Mouse (Mus musculus): ENCODE data around the gene Rtl1. TPM values are rescaled to one million over a fixed set of nuclear protein-coding genes. Genes with fewer than 3 reads are reported as not detected.

The Rtl1 gene
- total RNA-seq (2017), result not detected in 2 replicates

DNA sequence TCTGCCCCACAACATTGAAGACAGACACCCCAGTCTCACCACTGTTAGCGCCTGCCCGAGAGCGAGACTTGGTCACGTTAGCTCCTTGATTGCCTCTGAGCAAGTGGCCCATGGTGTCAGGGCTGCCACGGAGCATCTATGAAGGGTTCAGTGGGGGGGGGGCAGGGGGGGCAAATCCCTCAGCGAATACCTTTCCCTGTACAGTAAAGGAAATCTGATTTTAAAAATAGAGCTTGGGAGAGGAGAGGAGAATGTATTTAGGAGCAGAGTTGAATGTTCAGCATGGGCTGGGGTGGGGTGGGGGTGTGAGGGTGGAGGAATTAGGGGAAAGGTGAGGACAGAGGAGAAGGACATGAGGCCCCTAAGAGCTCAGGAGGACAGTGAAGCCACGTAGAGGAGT is at the start of gene Rtl1:
Gene Rtl1, minus strand, starts transcription at position 101 of the 400 bp plus-strand sequence.
- ATAC-seq (replicated peaks; ENCODE audit: low read depth, poor library complexity, severe bottlenecking), result no peak

DNA sequence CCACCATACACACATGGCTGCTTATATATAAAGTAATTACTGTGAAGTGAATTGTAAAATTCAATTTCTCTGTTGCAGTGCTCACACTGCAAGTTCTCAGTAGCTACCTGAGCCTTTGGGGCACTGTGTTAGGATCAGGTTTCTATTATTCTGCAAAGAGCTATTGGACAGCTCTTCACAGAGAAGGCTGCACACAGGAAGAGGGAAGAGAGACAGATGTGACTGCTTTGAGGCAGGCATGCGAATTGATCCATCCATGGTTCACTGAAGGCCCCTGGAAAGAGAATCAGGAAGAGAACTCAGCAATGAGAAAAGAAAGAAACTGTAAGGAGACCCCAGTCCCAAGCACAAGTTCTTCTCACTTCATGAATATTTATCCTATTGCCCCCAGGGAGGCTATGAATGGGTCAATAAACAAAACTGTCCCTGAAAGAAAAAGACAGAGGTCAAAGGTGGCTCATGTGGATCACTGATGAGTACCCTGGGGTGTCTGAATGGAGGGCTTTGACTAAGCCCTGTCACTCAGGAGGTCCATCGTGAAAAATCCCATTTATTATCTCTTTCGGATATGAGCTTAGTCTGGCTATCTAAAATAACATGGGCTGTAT is 40.5 kb upstream of the Rtl1 start:
- ATAC-seq (replicated peaks; ENCODE audit: low read depth, poor library complexity, severe bottlenecking), result no peak

DNA sequence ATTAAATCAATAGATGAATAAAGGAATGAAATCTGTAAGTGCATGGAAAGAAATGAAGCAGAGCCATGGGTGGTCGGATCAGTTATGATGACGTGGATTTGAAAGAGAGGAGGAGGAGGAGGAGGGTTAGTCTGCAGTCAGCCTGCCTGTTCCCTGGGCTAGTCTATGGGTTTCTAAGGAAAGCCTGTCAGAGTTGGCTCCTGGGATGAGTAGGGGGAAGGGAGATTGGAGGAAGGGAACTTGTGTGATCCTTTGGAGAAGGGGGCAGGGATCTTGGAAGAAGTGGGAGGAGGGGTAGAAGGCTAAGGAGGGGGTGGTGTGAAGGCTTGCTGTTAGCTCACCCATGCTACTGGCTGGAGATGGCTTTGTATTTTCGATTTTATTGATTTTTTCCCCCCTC is 31.9 kb upstream of the Rtl1 start:
- no peak for ATAC-seq (replicated peaks; ENCODE audit: low read depth, poor library complexity, severe bottlenecking)

GRCm38 (mm10) chr12:109628887-109629286 is 28.8 kb upstream of the Rtl1 start:
- ATAC-seq (replicated peaks; ENCODE audit: low read depth, poor library complexity, severe bottlenecking), result no peak

DNA sequence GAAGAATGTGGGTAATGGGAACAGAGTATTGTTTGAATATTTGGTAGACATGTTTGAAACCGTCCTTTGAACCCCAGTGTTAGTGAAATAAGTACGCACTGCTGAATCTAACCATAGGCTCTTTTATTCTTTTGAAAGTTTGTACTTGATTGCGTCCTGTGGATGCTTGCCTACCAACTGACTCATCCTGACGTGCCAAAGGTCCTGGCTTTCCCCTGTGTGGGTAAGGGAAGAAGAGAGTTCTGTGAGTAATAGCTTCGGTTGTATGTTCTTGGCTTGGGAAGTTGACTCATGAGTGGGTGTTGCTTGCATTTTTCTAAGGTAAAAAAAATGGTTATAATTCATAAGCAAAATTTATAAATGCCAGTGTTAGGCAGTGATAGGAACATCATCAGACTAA is 26.8 kb upstream of the Rtl1 start:
- ATAC-seq (replicated peaks; ENCODE audit: low read depth, poor library complexity, severe bottlenecking), result no peak

DNA sequence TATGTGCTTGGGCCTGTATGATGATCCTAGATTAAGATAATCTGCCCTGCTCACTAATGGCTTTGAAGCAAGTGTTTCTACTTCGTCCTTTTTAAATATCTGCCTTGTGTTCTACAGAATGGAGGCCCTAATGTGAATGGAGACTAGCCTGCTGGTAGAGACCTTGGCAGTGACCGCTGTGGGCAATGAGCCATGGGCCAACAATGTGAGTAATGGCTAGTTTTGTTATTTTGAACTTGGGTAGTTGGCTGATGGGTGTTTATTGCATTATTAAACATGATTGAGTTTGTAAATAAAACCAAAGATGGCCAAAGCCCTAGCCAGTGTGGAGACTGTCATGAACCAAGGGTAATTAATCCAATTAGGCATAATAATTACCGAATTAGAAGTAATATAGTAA is 20.1 kb upstream of the Rtl1 start:
- no peak for ATAC-seq (replicated peaks; ENCODE audit: low read depth, poor library complexity, severe bottlenecking)

- ATAC-seq (replicated peaks; ENCODE audit: low read depth, poor library complexity, severe bottlenecking), result no peak
These were observed 17.9 kb upstream of the Rtl1 start for GRCm38 (mm10) chr12:109617993-109618392.

DNA sequence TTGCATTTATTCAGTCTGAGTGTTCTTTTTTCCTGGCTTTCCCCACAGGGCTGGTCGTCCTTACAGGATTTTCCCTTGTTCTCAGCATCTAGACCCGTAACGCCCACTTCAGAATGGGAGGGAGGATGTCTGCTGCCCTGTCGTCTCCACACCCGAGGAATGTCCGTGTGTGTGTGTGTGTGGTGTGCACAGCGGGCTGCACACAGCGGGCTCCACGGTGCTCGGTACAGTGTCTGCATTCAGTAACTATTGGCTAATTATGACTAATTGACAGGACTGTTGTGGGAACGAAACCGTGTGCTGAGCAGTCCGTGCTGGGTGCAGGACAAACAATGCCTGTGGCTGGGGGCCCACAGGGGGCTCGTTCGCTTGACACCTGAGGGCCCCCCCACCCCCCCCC is 17.0 kb upstream of the Rtl1 start:
- no peak for ATAC-seq (replicated peaks; ENCODE audit: low read depth, poor library complexity, severe bottlenecking)

GRCm38 (mm10) chr12:109615371-109615770 is 15.2 kb upstream of the Rtl1 start:
- no peak for ATAC-seq (replicated peaks; ENCODE audit: low read depth, poor library complexity, severe bottlenecking)

GRCm38 (mm10) chr12:109614416-109614815 is 14.3 kb upstream of the Rtl1 start:
- no peak for ATAC-seq (replicated peaks; ENCODE audit: low read depth, poor library complexity, severe bottlenecking)

DNA sequence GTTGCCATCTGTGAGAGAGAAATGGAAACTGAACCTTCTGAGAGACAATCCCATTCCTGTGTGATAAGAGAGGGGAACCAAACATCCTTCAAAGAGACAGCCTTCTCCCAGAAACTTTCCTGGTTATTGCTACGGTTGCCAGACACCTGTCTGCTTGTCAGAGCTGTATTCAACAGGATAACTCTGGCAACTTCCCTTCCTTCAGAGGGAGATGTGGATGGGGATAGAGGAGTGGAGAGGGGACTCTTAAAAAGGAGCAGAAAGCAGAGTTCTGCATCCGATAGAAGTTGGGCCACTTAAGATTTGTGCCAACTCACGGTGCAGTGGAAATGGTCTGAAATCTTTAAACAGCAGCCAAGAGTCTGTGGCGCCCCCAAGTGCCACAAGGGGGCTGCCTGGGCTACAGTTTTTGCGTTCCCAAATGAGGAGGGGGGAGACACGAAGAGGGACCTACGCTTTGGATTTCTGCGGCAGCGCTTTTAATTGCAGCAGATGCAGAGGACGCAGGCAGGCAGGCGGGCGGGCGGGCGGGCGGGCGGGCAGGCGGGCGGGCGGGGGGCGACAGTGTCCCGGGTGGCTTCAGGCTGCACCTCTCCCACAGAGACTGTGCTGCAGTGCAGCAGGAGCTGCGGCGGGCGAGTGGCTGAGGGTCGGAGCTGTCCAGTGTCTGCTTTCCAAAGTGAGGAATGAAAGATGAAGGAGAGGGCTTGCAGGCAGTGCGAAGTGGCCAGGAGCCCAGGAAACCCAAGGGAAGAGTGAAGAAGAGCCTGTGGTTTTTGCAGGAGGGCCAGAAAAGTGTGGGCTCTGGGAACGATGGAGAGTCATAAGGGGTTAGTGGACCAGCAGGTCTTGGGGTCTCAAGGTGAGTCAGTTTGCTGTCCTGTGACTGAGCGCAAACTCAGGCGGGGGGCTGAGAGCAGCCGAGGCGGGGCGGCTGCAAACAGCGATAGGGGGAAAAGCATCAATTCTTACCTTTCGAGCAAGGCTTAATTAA is 12.6 kb upstream of the Rtl1 start:
- ATAC-seq (replicated peaks; ENCODE audit: low read depth, poor library complexity, severe bottlenecking), result 0 out of 2 replicates have a peak, but pooled peaks have one; percentile 30

GRCm38 (mm10) chr12:109608576-109609440 is 8.7 kb upstream of the Rtl1 start:
- ATAC-seq (replicated peaks; ENCODE audit: low read depth, poor library complexity, severe bottlenecking), result 0 out of 2 replicates have a peak, but pooled peaks have one; percentile 62

GRCm38 (mm10) chr12:109607953-109608352 is 7.8 kb upstream of the Rtl1 start:
- no peak for ATAC-seq (replicated peaks; ENCODE audit: low read depth, poor library complexity, severe bottlenecking)

DNA sequence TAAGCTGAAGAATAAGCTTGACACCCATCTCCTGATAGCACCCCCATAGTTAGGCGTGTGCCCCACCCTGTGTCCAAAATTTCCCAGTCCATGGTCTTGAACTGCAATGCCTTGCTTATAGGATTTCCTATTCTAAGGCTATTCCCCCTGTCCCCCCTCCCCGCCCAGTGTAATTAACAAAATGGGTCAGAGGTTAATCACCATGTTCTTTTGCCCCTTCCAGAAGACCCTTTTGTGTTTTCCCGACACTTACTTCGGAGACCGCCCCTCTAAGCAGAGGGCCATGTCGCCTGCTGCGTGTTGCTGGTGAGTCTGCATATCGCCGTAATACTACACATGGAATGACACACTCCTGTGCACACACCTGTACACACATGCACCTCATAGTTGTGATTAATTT is 7.1 kb upstream of the Rtl1 start:
- no peak for ATAC-seq (replicated peaks; ENCODE audit: low read depth, poor library complexity, severe bottlenecking)

- ATAC-seq (replicated peaks; ENCODE audit: low read depth, poor library complexity, severe bottlenecking), result no peak
These were observed 5.0 kb upstream of the Rtl1 start for GRCm38 (mm10) chr12:109604982-109605721.

DNA sequence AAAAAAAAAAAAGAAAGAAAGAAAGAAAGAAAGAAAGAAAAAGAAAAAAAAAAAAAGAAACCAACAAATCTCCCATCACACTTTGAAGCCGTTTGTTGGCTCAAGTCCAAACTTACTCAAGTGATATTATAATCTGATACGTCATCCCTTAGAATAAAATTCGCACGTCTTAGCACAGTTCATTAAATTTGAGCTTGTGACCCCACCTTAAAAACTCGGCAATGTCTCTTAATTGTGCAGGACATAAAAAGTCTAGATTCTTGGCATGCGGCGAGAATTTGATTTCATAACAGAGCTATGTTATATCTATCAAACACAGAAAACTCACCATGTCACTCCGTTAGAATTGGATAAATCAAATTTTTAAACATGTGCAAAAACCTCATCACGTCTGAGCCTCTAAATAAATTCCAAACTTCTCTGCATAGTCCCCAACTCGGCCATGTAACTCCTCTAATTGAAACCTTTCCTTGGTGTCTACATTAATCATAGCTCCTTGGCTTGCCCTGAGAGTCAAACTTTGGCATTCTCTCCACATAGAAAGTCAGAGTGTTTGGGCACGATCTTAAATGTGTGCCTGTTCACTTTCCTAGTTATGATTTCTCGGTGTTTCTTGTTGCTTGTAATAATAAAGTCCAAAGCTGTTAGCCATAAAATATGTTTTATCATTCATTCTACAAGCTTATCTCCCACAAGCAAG is 1.4 kb downstream of the Rtl1 start:
- no peak for ATAC-seq (replicated peaks; ENCODE audit: low read depth, poor library complexity, severe bottlenecking)

GRCm38 (mm10) chr12:109596726-109597125 is 3.4 kb downstream of the Rtl1 start:
- no peak for ATAC-seq (replicated peaks; ENCODE audit: low read depth, poor library complexity, severe bottlenecking)

- no peak for ATAC-seq (replicated peaks; ENCODE audit: low read depth, poor library complexity, severe bottlenecking)
These were observed 3.9 kb downstream of the Rtl1 start for GRCm38 (mm10) chr12:109596232-109596631.

GRCm38 (mm10) chr12:109595753-109596152 is 4.4 kb downstream of the Rtl1 start:
- no peak for ATAC-seq (replicated peaks; ENCODE audit: low read depth, poor library complexity, severe bottlenecking)

Measured in common myeloid progenitor, adult 5-6 weeks (primary cell).